Mouse (Mus musculus) E14TG2a.4 (cell line): ENCODE results near the gene Rpl35a.
A peak's percentile ranks its signal among the peaks of the same experiment; 100 is the strongest.

Source experiments
- H3K27me3 ChIP-seq: 2 replicates; pipeline ENCODE4 v1.6.1; 2014; ENCODE audit warnings: low read length, control low read depth; ENCODE audit not compliant: insufficient read depth
- H3K36me3 ChIP-seq: 2 replicates; pipeline ENCODE4 v1.6.1; 2014; ENCODE audit warnings: low read length, control low read depth; ENCODE audit not compliant: insufficient read depth
- H3K4me1 ChIP-seq: replicated peaks from 2 replicates; pipeline ENCODE4 v1.6.1; 2014; ENCODE audit warnings: low read depth, low read length, control low read depth
- H3K4me3 ChIP-seq: replicated peaks from 2 replicates; pipeline ENCODE4 v1.5.1; 2014; ENCODE audit warnings: mild to moderate bottlenecking, low read length
- H3K9me3 ChIP-seq: 2 replicates; pipeline ENCODE4 v1.6.1; 2014; ENCODE audit warnings: low read length, control low read depth
- CTCF ChIP-seq: conservative IDR thresholded peaks from 2 replicates; pipeline ENCODE4 v1.5.1; 2014; ENCODE audit warnings: low read length
- NANOG ChIP-seq: IDR thresholded peaks from 2 replicates; pipeline ENCODE4 v1.6.1; 2014; ENCODE audit warnings: borderline replicate concordance, low read length, mixed read lengths
- POU5F1 ChIP-seq: IDR thresholded peaks from 2 replicates; pipeline ENCODE4 v1.6.1; 2014; ENCODE audit warnings: low read length, borderline replicate concordance

Gene Rpl35a

GRCm38 (mm10) chr16:33059471-33059870, 3.2 kb downstream of the Rpl35a start:
- Histone ChIP-seq H3K27me3 (peaks cover 8% of the 10 kb centered on the region), H3K9me3 (no peaks in the 10 kb centered on the region), H3K4me3 (peak overlapping the region; percentile 99), H3K4me1 (peaks cover 57% of the 10 kb centered on the region), H3K36me3 (peaks cover 42% of the 10 kb centered on the region)
- TF ChIP-seq CTCF (no peak), NANOG (no peak), POU5F1 (no peak)

GRCm38 (mm10) chr16:33060926-33061325, 4.7 kb downstream of the Rpl35a start:
- TF ChIP-seq POU5F1 (no peak), CTCF (no peak), NANOG (no peak)
- Histone ChIP-seq H3K9me3 (no peaks in the 10 kb centered on the region), H3K4me3 (no peak overlapping the region), H3K36me3 (peaks cover 48% of the 10 kb centered on the region), H3K27me3 (peaks cover 8% of the 10 kb centered on the region), H3K4me1 (peaks cover 56% of the 10 kb centered on the region)

GRCm38 (mm10) chr16:33061400-33061799, 5.1 kb downstream of the Rpl35a start:
- H3K27me3 ChIP-seq: peaks cover 8% of the 10 kb centered on the region
- H3K36me3 ChIP-seq: peaks cover 51% of the 10 kb centered on the region
- H3K4me1 ChIP-seq: peaks cover 56% of the 10 kb centered on the region
- H3K9me3 ChIP-seq: no peaks in the 10 kb centered on the region
- peak overlapping the region; percentile 90 for H3K4me3 ChIP-seq
- TF ChIP-seq CTCF (no peak), NANOG (no peak), POU5F1 (no peak)

GRCm38 (mm10) chr16:33062024-33062681, 5.9 kb downstream of the Rpl35a start, which contains the start of gene Lmln:
Gene Lmln, plus strand, starts transcription at chr16:33062521.
- peaks cover 56% of the 10 kb centered on the region for H3K4me1 ChIP-seq
- TF ChIP-seq CTCF: no peak
- TF ChIP-seq NANOG: no peak
- TF ChIP-seq POU5F1: no peak
- peaks cover 8% of the 10 kb centered on the region for H3K27me3 ChIP-seq
- H3K4me3 ChIP-seq: peak within 1 kb of the TSS; percentile 90
- peaks cover 55% of the 10 kb centered on the region for H3K36me3 ChIP-seq
- H3K9me3 ChIP-seq: no peaks in the 10 kb centered on the region

- Histone ChIP-seq H3K36me3 (peaks cover 52% of the 10 kb centered on the region), H3K4me1 (peaks cover 56% of the 10 kb centered on the region), H3K4me3 (peak overlapping the region; percentile 90), H3K27me3 (peaks cover 8% of the 10 kb centered on the region), H3K9me3 (no peaks in the 10 kb centered on the region)
- TF ChIP-seq POU5F1: no peak
- no peak for TF ChIP-seq CTCF
- no peak for TF ChIP-seq NANOG
Observed at GRCm38 (mm10) chr16:33062682-33063131, 6.5 kb downstream of the Rpl35a start.

GRCm38 (mm10) chr16:33063267-33063666, 7.0 kb downstream of the Rpl35a start:
- TF ChIP-seq CTCF (no peak), POU5F1 (no peak), NANOG (no peak)
- H3K4me1 ChIP-seq: peaks cover 53% of the 10 kb centered on the region
- peak overlapping the region; percentile 90 for H3K4me3 ChIP-seq
- peaks cover 52% of the 10 kb centered on the region for H3K36me3 ChIP-seq
- H3K27me3 ChIP-seq: peaks cover 8% of the 10 kb centered on the region
- no peaks in the 10 kb centered on the region for H3K9me3 ChIP-seq

GRCm38 (mm10) chr16:33064636-33065035, 8.4 kb downstream of the Rpl35a start:
- H3K4me1 ChIP-seq: peaks cover 40% of the 10 kb centered on the region
- H3K36me3 ChIP-seq: peaks cover 44% of the 10 kb centered on the region
- no peaks in the 10 kb centered on the region for H3K9me3 ChIP-seq
- no peak overlapping the region for H3K4me3 ChIP-seq
- TF ChIP-seq CTCF (no peak), POU5F1 (no peak), NANOG (no peak)
- H3K27me3 ChIP-seq: peaks cover 8% of the 10 kb centered on the region

- TF ChIP-seq POU5F1: no peak
- TF ChIP-seq CTCF: no peak
- TF ChIP-seq NANOG: no peak
- no peaks in the 10 kb centered on the region for H3K9me3 ChIP-seq
- H3K4me1 ChIP-seq: peaks cover 18% of the 10 kb centered on the region
- H3K36me3 ChIP-seq: peaks cover 54% of the 10 kb centered on the region
- no peaks in the 10 kb centered on the region for H3K27me3 ChIP-seq
- H3K4me3 ChIP-seq: no peak overlapping the region
Observed at GRCm38 (mm10) chr16:33070928-33071327, 14.7 kb downstream of the Rpl35a start.
